Mouse (Mus musculus) embryonic facial prominence, embryonic 12.5 days (tissue): ENCODE data around the gene Samd15. TPM values are rescaled to one million over a fixed set of nuclear protein-coding genes. Genes with fewer than 3 reads are reported as not detected.

Experiments used
- ATAC-seq: fragments of 200-750 bp; cut with Nextera tagmentation; 2 replicates; pipeline ENCODE4 v1.8.0; 2017; ENCODE audit not compliant: insufficient number of reproducible peaks, insufficient read depth, low FRiP score, low TSS enrichment
- H3K27ac ChIP-seq: fragments of 300-500 bp; sonication (generic); 2 replicates; pipeline ENCODE4 v1.5.1; 2016; ENCODE audit warnings: mild to moderate bottlenecking
- H3K27me3 ChIP-seq: fragments of 300-500 bp; sonication (generic); 2 replicates; pipeline ENCODE4 v1.6.1; 2016; ENCODE audit warnings: mild to moderate bottlenecking, moderate library complexity
- H3K36me3 ChIP-seq: fragments of 300-500 bp; sonication (generic); 2 replicates; pipeline ENCODE4 v1.6.1; 2016; ENCODE audit warnings: mild to moderate bottlenecking
- H3K4me1 ChIP-seq: fragments of 300-500 bp; sonication (generic); 2 replicates; pipeline ENCODE4 v1.6.1; 2016
- H3K4me2 ChIP-seq: fragments of 300-500 bp; sonication (generic); replicated peaks from 2 replicates; pipeline ENCODE4 v1.6.1; 2016; ENCODE audit warnings: mild to moderate bottlenecking, moderate library complexity
- H3K4me3 ChIP-seq: fragments of 300-500 bp; sonication (generic); 2 replicates; pipeline ENCODE4 v1.5.1; 2016; ENCODE audit warnings: mild to moderate bottlenecking
- H3K9ac ChIP-seq: fragments of 300-500 bp; sonication (generic); 2 replicates; pipeline ENCODE4 v1.6.1; 2016; ENCODE audit warnings: mild to moderate bottlenecking, moderate library complexity
- H3K9me3 ChIP-seq: fragments of 300-500 bp; sonication (generic); 2 replicates; pipeline ENCODE4 v1.6.1; 2016; ENCODE audit warnings: mild to moderate bottlenecking, moderate library complexity
- WGBS: fragments of 180-500 bp; shearing (Covaris S2); methylation state at CpG from one replicate; pipeline ENCODE4 v1.1.7; 2016; 5-methylcytosine and 5-hydroxymethylcytosine counted together
- polyA plus RNA-seq: library from polyadenylated mRNA; unstranded; fragments of >200 nt; fragmentation: Nextera tagmentation; extraction: Ambion mirVana; gene quantifications from 2 replicates; pipeline ENCODE4 v1.2.1, GENCODE M21; 2016

Gene Samd15
- polyA plus RNA-seq, 1 experiment from 2014 or later, result 1.8 TPM

- no peaks in the 10 kb centered on the region for H3K27me3 ChIP-seq
- no peak within 1 kb of the TSS for H3K27ac ChIP-seq
- no peak within 1 kb of the TSS for H3K4me3 ChIP-seq
- no peaks in the 10 kb centered on the region for H3K4me1 ChIP-seq
- no peak within 1 kb of the TSS for H3K9ac ChIP-seq
- peaks cover 47% of the 10 kb centered on the region for H3K36me3 ChIP-seq
- H3K4me2 ChIP-seq, result no peak within 1 kb of the TSS
- no peaks in the 10 kb centered on the region for H3K9me3 ChIP-seq
- WGBS, result 85% methylated on average over 1 of the region's 1 CpGs
- ATAC-seq, result no peak
Measured at GRCm38 (mm10) chr12:87238632-87239031, 39.1 kb downstream of the Samd15 start, which contains the start of gene Noxred1. TSS of gene Noxred1 (minus strand) at chr12:87238732.

DNA sequence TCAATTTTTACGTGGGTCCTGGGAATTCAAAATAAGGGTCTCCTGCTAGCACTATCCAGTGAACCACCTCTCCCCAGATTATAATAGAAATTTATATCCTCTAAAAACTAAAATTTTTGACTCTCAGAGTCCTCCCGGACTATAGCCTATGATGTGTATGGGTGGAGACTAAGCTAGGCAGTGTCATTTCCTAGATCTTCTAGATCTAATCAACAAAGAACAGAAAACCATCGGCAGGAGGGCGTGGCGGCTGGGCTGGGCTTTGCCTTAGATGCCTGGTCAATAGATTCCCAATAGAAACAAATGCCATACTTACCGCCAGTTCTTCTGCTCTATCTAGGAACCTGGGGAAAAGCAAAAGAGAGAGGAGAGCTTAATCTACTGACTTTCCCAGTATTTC is 50.6 kb downstream of the Samd15 start:
- Histone ChIP-seq H3K4me1 (no peaks in the 10 kb centered on the region), H3K36me3 (peaks cover 85% of the 10 kb centered on the region), H3K27ac (no peak overlapping the region), H3K9ac (no peak overlapping the region), H3K27me3 (no peaks in the 10 kb centered on the region), H3K4me2 (no peak overlapping the region), H3K9me3 (no peaks in the 10 kb centered on the region), H3K4me3 (no peak overlapping the region)
- 94% methylated on average over 6 of the region's 6 CpGs for WGBS
- ATAC-seq, result no peak

- 93% methylated on average over 6 of the region's 6 CpGs for WGBS
- no peak overlapping the region for H3K27ac ChIP-seq
Measured at GRCm38 (mm10) chr12:87253878-87254277, 54.4 kb downstream of the Samd15 start.

DNA sequence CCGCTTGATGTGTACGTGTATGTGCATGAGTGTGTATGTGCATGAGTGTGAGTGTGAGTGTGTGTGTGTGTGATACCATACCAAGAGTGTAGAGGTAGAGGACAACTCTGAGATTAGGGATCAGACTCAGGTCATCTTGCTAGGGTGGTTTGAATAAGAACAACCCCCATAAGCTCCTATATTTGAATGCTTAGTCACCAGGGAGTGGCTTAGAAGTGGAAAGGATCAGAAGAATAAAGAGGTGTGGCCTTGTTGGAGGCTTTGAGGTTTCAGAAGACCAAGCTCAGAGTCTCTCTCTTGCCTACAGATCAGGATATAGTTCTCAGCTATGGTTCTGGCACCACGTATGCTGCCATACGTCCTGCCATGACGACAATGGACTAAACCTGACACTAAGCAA is 57.1 kb downstream of the Samd15 start:
- Histone ChIP-seq H3K9me3 (no peaks in the 10 kb centered on the region), H3K27ac (no peak overlapping the region), H3K27me3 (no peaks in the 10 kb centered on the region), H3K9ac (no peak overlapping the region), H3K36me3 (peaks cover 78% of the 10 kb centered on the region), H3K4me3 (no peak overlapping the region), H3K4me2 (no peak overlapping the region), H3K4me1 (no peaks in the 10 kb centered on the region)
- 96% methylated on average over 5 of the region's 5 CpGs for WGBS
- ATAC-seq, result no peak

More at GRCm38 (mm10) chr12:87253878-87254277, 54.4 kb downstream of the Samd15 start:
- no peaks in the 10 kb centered on the region for H3K9me3 ChIP-seq
- no peak overlapping the region for H3K4me2 ChIP-seq
- peaks cover 90% of the 10 kb centered on the region for H3K36me3 ChIP-seq
- no peaks in the 10 kb centered on the region for H3K4me1 ChIP-seq
- ATAC-seq, result no peak
- no peak overlapping the region for H3K4me3 ChIP-seq
- H3K27me3 ChIP-seq, result no peaks in the 10 kb centered on the region
- no peak overlapping the region for H3K9ac ChIP-seq

DNA sequence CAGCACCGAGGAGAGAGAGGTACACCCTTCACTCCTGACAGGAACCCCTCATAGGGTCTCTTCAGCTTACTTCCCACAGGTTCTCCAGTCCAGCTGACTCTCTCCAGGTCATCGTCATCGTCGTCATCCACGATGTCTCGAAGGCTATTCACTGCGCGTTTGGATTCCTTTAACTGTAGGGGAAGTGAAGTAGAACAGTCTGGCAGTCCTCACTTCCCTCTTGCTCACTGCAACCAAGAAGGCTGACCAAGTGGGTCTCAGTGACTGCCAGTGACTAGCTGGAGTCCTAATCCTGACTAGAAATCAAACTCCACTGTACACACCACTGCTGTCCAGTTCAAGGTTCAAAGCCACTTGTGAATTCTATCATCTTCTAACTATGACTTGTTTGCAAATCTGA is 61.0 kb downstream of the Samd15 start:
- Histone ChIP-seq H3K9ac (no peak overlapping the region), H3K4me2 (no peak overlapping the region), H3K36me3 (peaks cover 62% of the 10 kb centered on the region), H3K27me3 (no peaks in the 10 kb centered on the region), H3K4me3 (no peak overlapping the region), H3K9me3 (no peaks in the 10 kb centered on the region), H3K27ac (no peak overlapping the region), H3K4me1 (0 out of 2 replicates have a peak, but pooled peaks cover 3% of the 10 kb centered on the region)
- ATAC-seq, result no peak
- 97% methylated on average over 8 of the region's 8 CpGs for whole genome bisulfite sequencing

Other genes with a start within 250 kb of the Samd15 start
- 3.2 and 3.9 TPM in 2 replicates for gene Zdhhc22, start 209.3 kb upstream of the Samd15 start, polyA plus RNA-seq
- gene Tmem63c, start 178.4 kb upstream of the Samd15 start, polyA plus RNA-seq, result 0.26 and 0.76 TPM in 2 replicates
- 0.39 and 0.42 TPM in 2 replicates for gene Ngb, start 97.2 kb upstream of the Samd15 start, polyA plus RNA-seq
- gene Gstz1, start 52.6 kb upstream of the Samd15 start, polyA plus RNA-seq, result 29.5 and 32.5 TPM in 2 replicates
- 15.4 and 17.3 TPM in 2 replicates for gene Pomt2, start 51.8 kb upstream of the Samd15 start, polyA plus RNA-seq
- gene Tmed8, start 731 bp downstream of the Samd15 start, polyA plus RNA-seq, result 3.6 and 3.8 TPM in 2 replicates
- gene Noxred1, start 39.0 kb downstream of the Samd15 start, polyA plus RNA-seq, result 0.77 and 0.89 TPM in 2 replicates
- 55.1 and 57.9 TPM in 2 replicates for gene Vipas39, start 66.5 kb downstream of the Samd15 start, polyA plus RNA-seq
- gene Ahsa1, start 66.8 kb downstream of the Samd15 start, polyA plus RNA-seq, result 218 and 222 TPM in 2 replicates
- 1.0 and 1.4 TPM in 2 replicates for gene Ism2, start 100.0 kb downstream of the Samd15 start, polyA plus RNA-seq
- gene Sptlc2, start 188.6 kb downstream of the Samd15 start, polyA plus RNA-seq, result 66.4 and 74.9 TPM in 2 replicates
- gene Slirp, start 244.2 kb downstream of the Samd15 start, polyA plus RNA-seq, result 278 and 300 TPM in 2 replicates
- 73.2 and 76.0 TPM in 2 replicates for gene Alkbh1, start 244.3 kb downstream of the Samd15 start, polyA plus RNA-seq